Mouse (Mus musculus): ENCODE measurements around the gene Hoxd9.

DNA sequence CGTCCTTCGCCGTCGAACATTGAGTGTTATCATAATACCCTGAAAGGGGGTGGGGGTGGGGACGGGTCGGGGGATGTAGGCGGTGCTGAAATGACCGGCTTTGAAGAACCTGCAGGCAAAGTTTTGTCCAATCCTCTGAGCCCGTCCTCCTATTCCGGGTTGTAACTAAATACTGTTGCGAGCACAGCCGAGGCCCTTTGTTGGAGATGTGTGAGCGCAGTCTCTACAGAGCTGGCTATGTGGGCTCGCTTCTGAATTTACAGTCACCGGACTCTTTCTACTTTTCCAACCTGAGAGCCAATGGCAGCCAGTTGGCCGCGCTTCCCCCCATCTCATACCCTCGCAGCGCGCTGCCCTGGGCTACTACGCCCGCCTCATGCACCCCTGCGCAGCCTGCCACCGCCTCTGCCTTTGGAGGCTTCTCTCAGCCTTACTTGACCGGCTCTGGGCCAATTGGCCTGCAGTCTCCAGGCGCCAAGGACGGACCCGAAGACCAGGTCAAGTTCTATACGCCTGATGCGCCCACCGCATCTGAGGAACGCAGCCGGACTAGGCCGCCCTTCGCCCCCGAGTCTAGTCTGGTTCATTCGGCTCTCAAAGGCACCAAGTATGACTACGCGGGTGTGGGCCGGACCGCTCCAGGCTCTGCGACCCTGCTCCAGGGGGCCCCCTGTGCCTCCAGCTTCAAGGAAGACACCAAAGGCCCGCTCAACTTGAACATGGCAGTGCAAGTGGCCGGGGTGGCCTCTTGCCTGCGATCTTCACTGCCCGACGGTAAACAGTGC, 22.5 kb upstream of the Hoxd9 start, which contains the start of gene Hoxd12:
- TF ChIP-seq MAX (IDR thresholded peaks at IDR 0.05) = no peak
- no peak for TF ChIP-seq CEBPB (IDR thresholded peaks at IDR 0.05; ENCODE audit: low read depth)
- no peak for TF ChIP-seq CTCF (IDR thresholded peaks at IDR 0.05; ENCODE audit: control insufficient read depth, insufficient read depth, insufficient read length)
- TF ChIP-seq FOSL1 (IDR thresholded peaks at IDR 0.05; ENCODE audit: insufficient read depth, low read length, poor library complexity, severe bottlenecking) = no peak

Measured in C2C12 (cell line).